Mouse (Mus musculus) intestine, embryonic 15.5 days (tissue): ENCODE data around the gene Nox3. TPM values are rescaled to one million over a fixed set of nuclear protein-coding genes. Genes with fewer than 3 reads are reported as not detected.

Experiments used
- ATAC-seq: fragments of 200-750 bp; cut with Nextera tagmentation; 2 replicates; pipeline ENCODE4 v1.8.0; 2017; ENCODE audit warnings: moderate TSS enrichment, moderate library complexity
- H3K27ac ChIP-seq: fragments of 300-500 bp; sonication (generic); 2 replicates; pipeline ENCODE4 v1.5.1; 2015; ENCODE audit warnings: mild to moderate bottlenecking, inconsistent platforms
- H3K27me3 ChIP-seq: fragments of 300-500 bp; sonication (generic); replicated peaks from 2 replicates; pipeline ENCODE4 v1.6.1; 2015; ENCODE audit warnings: inconsistent platforms
- H3K36me3 ChIP-seq: fragments of 300-500 bp; sonication (generic); 2 replicates; pipeline ENCODE4 v1.6.1; 2015; ENCODE audit warnings: inconsistent platforms
- H3K4me1 ChIP-seq: fragments of 300-500 bp; sonication (generic); replicated peaks from 2 replicates; pipeline ENCODE4 v1.6.1; 2015; ENCODE audit warnings: inconsistent platforms
- H3K4me2 ChIP-seq: fragments of 300-500 bp; sonication (generic); replicated peaks from 2 replicates; pipeline ENCODE4 v1.6.1; 2015; ENCODE audit warnings: mild to moderate bottlenecking, inconsistent platforms
- H3K4me3 ChIP-seq: fragments of 300-500 bp; sonication (generic); replicated peaks from 2 replicates; pipeline ENCODE4 v1.5.1; 2015; ENCODE audit warnings: inconsistent platforms
- H3K9ac ChIP-seq: fragments of 300-500 bp; sonication (generic); 2 replicates; pipeline ENCODE4 v1.6.1; 2015; ENCODE audit warnings: inconsistent platforms
- H3K9me3 ChIP-seq: fragments of 300-500 bp; sonication (generic); 2 replicates; pipeline ENCODE4 v1.6.1; 2016; ENCODE audit warnings: inconsistent platforms
- WGBS: fragments of 180-500 bp; shearing (Covaris S2); methylation state at CpG from one replicate; pipeline ENCODE4 v1.1.7; 2015; 5-methylcytosine and 5-hydroxymethylcytosine counted together
- polyA plus RNA-seq: library from polyadenylated mRNA; unstranded; fragments of >200 nt; fragmentation: Nextera tagmentation; extraction: Ambion mirVana; gene quantifications from 2 replicates; pipeline ENCODE4 v1.2.1, GENCODE M21; 2015

The Nox3 gene
- not detected in 2 replicates for polyA plus RNA-seq

DNA sequence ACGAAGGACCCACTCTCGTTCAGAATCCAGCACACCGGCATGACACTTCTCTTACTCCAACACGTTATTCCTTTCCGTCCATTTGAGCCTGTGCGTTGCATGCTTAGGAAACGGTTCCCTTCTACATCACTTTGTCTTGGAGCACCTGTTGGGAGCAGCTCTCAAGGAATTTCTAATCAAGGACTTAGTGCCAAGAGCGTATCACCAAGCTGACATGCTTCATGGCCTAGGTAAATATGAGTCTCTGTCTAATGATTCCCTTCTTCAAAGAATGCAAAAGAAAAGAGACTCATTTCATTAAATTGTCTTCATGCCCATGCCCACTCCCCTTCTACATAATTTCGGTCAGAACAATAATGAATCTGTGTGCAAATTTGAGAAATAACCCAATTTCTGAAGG, at the start of gene Nox3:
TSS of gene Nox3 (minus strand) at position 101 of the 400 bp plus-strand sequence.
- no peak within 1 kb of the TSS for H3K9ac ChIP-seq
- no peaks in the 10 kb centered on the region for H3K27me3 ChIP-seq
- no peaks in the 10 kb centered on the region for H3K36me3 ChIP-seq
- 96% methylated on average over 9 of the region's 9 CpGs for WGBS
- no peak within 1 kb of the TSS for H3K27ac ChIP-seq
- H3K9me3 ChIP-seq: no peaks in the 10 kb centered on the region
- no peaks in the 10 kb centered on the region for H3K4me1 ChIP-seq
- H3K4me3 ChIP-seq: no peak within 1 kb of the TSS
- H3K4me2 ChIP-seq: no peak within 1 kb of the TSS
- no peak for ATAC-seq

DNA sequence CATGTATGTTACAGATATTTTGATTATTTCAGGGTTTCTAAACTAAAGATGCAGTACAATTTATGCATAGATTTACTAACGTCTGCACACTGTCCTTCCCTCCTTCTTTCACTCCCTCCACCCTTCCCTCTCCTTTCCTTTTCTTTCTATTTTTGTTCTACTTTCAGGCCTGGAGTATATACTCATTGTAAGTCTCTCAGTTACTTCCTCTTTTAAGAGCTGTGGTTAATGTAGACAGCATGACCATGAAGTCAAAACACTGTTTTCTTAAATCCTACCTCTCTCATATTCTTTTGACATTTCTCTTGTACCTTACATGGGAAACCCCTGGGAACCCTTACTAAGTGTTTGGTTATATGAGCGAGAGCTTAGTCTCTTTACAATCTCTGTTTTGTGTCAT, 48.3 kb upstream of the Nox3 start:
- Histone ChIP-seq H3K9ac (no peak overlapping the region), H3K27ac (no peak overlapping the region), H3K27me3 (no peaks in the 10 kb centered on the region), H3K9me3 (no peaks in the 10 kb centered on the region), H3K4me1 (no peaks in the 10 kb centered on the region), H3K36me3 (no peaks in the 10 kb centered on the region), H3K4me2 (no peak overlapping the region), H3K4me3 (no peak overlapping the region)
- 43% methylated on average over 2 of the region's 2 CpGs for WGBS
- ATAC-seq: no peak

DNA sequence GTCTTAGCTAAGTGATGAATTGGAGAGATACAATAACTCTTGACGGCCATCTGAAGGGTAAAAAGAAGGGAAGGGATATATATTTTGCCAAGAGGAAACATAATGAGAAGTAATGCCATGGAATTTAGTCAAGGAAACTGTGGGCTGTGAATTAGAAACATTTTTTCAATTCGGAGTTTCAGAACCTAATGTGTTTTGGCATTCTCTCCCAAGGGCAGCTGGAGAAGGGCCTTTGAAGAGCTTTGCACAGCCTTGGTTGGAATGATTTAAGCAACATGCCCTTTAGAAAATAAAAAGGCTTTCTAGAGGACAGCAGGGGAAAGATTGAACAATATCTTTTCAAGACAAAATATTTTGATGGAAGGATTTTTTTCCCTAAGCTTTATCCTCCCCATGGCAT, 40.9 kb upstream of the Nox3 start:
- Histone ChIP-seq H3K4me3 (no peak overlapping the region), H3K27me3 (no peaks in the 10 kb centered on the region), H3K9ac (no peak overlapping the region), H3K36me3 (no peaks in the 10 kb centered on the region), H3K27ac (no peak overlapping the region), H3K4me1 (no peaks in the 10 kb centered on the region), H3K9me3 (no peaks in the 10 kb centered on the region), H3K4me2 (no peak overlapping the region)
- 70% methylated on average over 2 of the region's 2 CpGs for WGBS
- ATAC-seq: no peak

- Histone ChIP-seq H3K4me1 (no peaks in the 10 kb centered on the region), H3K27me3 (no peaks in the 10 kb centered on the region), H3K4me2 (no peak overlapping the region), H3K9me3 (no peaks in the 10 kb centered on the region), H3K9ac (no peak overlapping the region), H3K27ac (no peak overlapping the region), H3K36me3 (no peaks in the 10 kb centered on the region), H3K4me3 (no peak overlapping the region)
- ATAC-seq: no peak
These were observed 38.2 kb upstream of the Nox3 start for GRCm38 (mm10) chr17:3734286-3734685.

- Histone ChIP-seq H3K4me2 (no peak overlapping the region), H3K4me3 (no peak overlapping the region), H3K36me3 (no peaks in the 10 kb centered on the region), H3K9me3 (no peaks in the 10 kb centered on the region), H3K4me1 (no peaks in the 10 kb centered on the region), H3K27ac (no peak overlapping the region), H3K9ac (no peak overlapping the region), H3K27me3 (no peaks in the 10 kb centered on the region)
- ATAC-seq: no peak
- WGBS: 86% methylated on average over 1 of the region's 1 CpGs
These were observed 9.4 kb upstream of the Nox3 start for GRCm38 (mm10) chr17:3705350-3705930.

DNA sequence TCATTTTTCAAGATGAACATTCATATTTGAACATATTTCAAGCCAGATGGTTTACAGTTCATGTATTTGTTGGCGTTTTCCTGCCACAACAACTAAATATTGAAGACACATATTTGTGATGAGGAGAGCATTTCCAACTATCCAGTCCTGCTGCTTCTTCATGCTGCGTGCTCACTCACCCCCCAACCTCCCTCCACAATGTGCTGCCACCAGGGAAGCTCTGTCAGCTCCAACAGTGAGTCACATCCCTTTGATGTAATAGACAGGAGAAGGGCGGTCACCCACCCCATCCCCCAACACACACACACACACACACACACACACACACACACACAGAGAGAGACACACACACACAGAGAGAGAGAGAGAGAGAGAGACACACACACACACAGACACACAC, 6.3 kb upstream of the Nox3 start:
- H3K27ac ChIP-seq: no peak overlapping the region
- 52% methylated on average over 3 of the region's 3 CpGs for WGBS

DNA sequence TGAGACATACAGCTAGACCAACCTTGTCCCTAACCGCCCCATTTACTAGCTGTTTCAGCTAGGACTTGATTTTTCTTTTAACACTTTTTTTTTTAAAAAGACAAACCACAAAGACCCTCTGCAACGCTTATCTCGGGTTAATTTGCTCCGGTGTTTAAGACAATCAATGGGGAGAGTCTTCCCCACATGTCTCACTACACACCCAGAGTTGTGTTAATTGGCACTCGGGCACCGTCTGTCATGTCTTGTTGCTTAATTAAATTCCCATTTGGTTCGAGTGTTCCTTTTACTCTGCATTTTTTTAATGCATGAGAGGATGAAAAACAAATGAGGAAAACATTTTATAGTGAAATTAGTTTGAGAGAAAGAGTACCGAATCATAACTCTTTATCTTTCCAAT, 3.2 kb downstream of the Nox3 start:
- WGBS: 75% methylated on average over 8 of the region's 8 CpGs
- Histone ChIP-seq H3K4me2 (no peak overlapping the region), H3K36me3 (no peaks in the 10 kb centered on the region), H3K4me1 (no peaks in the 10 kb centered on the region), H3K27me3 (no peaks in the 10 kb centered on the region), H3K4me3 (no peak overlapping the region), H3K9ac (no peak overlapping the region), H3K9me3 (no peaks in the 10 kb centered on the region), H3K27ac (no peak overlapping the region)
- ATAC-seq: no peak

More for the DNA sequence above, 6.3 kb upstream of the Nox3 start:
- H3K27me3 ChIP-seq: no peaks in the 10 kb centered on the region
- ATAC-seq: no peak
- H3K4me2 ChIP-seq: no peak overlapping the region
- no peaks in the 10 kb centered on the region for H3K4me1 ChIP-seq
- H3K9ac ChIP-seq: no peak overlapping the region
- H3K4me3 ChIP-seq: no peak overlapping the region
- no peaks in the 10 kb centered on the region for H3K36me3 ChIP-seq
- no peaks in the 10 kb centered on the region for H3K9me3 ChIP-seq

DNA sequence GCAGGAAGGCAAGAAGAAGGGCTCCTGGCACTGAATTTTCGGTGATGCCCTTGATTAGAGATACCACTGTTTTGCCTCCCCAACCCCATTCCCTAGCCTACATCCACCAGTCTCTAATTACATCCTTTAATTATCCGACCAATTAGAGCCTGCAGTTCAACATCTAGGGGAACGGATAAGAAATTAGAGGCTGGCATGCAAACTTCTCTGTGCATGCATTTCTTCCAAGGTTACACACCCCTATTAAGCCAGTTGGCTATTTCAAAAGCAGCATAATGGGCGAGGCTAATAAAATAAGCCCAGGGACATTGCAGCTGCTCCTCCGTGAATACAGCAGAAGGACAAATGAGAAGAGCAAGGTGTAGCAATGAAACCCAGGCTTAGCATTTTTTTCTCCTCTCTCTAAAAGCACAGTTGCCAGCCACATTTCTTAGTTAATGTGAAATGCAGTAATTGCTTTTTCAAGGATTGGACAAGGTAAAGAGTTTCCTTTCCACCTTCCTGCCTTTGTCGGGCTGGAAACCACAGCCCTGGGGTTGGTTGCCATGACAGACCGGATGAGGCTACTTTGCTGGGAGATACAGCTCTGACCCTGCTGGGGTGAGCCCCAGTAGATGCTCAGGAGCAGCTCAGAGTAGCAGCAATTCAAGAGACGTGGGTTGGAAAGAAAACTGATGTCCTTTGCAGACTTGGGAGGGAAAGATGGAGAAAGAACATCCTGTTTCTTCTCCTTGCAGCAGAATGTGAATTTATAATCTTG, 5.4 kb downstream of the Nox3 start:
- H3K27ac ChIP-seq: no peak overlapping the region
- H3K9me3 ChIP-seq: no peaks in the 10 kb centered on the region
- no peaks in the 10 kb centered on the region for H3K4me1 ChIP-seq
- no peak for ATAC-seq
- H3K36me3 ChIP-seq: no peaks in the 10 kb centered on the region
- no peak overlapping the region for H3K9ac ChIP-seq
- H3K27me3 ChIP-seq: no peaks in the 10 kb centered on the region
- no peak overlapping the region for H3K4me2 ChIP-seq
- 71% methylated on average over 8 of the region's 8 CpGs for WGBS
- no peak overlapping the region for H3K4me3 ChIP-seq

GRCm38 (mm10) chr17:3683662-3684061, 12.4 kb downstream of the Nox3 start:
- Histone ChIP-seq H3K9ac (no peak overlapping the region), H3K4me3 (no peak overlapping the region), H3K9me3 (no peaks in the 10 kb centered on the region), H3K27me3 (no peaks in the 10 kb centered on the region), H3K36me3 (no peaks in the 10 kb centered on the region), H3K4me1 (no peaks in the 10 kb centered on the region), H3K27ac (no peak overlapping the region), H3K4me2 (no peak overlapping the region)
- WGBS: 50% methylated on average over 3 of the region's 3 CpGs
- no peak for ATAC-seq

GRCm38 (mm10) chr17:3669226-3669625, 26.8 kb downstream of the Nox3 start:
- no peak overlapping the region for H3K9ac ChIP-seq
- no peaks in the 10 kb centered on the region for H3K27me3 ChIP-seq
- H3K4me3 ChIP-seq: no peak overlapping the region
- no peaks in the 10 kb centered on the region for H3K4me1 ChIP-seq
- no peaks in the 10 kb centered on the region for H3K36me3 ChIP-seq
- WGBS: 47% methylated on average over 4 of the region's 4 CpGs
- H3K27ac ChIP-seq: no peak overlapping the region
- H3K9me3 ChIP-seq: no peaks in the 10 kb centered on the region
- no peak overlapping the region for H3K4me2 ChIP-seq
- ATAC-seq: no peak

DNA sequence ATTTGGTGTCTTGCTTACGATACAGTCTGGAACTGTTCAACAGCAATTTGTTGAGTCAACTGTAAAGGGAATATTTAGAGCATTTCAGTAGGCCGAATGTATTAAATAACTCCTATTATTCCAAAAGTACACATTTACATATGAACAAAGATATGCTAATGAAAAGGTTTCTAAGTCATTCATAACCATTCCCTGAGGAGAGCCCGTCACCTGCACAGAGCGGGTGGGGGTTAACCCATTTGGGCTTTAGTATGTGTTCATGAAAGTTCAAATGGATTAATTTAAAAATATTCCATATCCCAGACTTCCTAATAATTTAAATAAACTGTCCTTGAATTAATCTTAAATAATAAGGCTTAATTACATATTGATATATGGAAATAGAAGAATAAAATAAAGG, 28.8 kb downstream of the Nox3 start:
- H3K27ac ChIP-seq: no peak overlapping the region
- no peak for ATAC-seq
- no peaks in the 10 kb centered on the region for H3K4me1 ChIP-seq
- no peak overlapping the region for H3K9ac ChIP-seq
- H3K4me2 ChIP-seq: no peak overlapping the region
- WGBS: 93% methylated on average over 4 of the region's 4 CpGs
- no peaks in the 10 kb centered on the region for H3K36me3 ChIP-seq
- no peak overlapping the region for H3K4me3 ChIP-seq
- H3K27me3 ChIP-seq: no peaks in the 10 kb centered on the region
- no peaks in the 10 kb centered on the region for H3K9me3 ChIP-seq

- Histone ChIP-seq H3K27ac (no peak overlapping the region), H3K4me1 (no peaks in the 10 kb centered on the region), H3K36me3 (no peaks in the 10 kb centered on the region), H3K27me3 (no peaks in the 10 kb centered on the region), H3K4me2 (no peak overlapping the region), H3K9me3 (no peaks in the 10 kb centered on the region), H3K9ac (no peak overlapping the region), H3K4me3 (no peak overlapping the region)
- WGBS: 72% methylated on average over 4 of the region's 4 CpGs
- ATAC-seq: no peak
These were observed 30.7 kb downstream of the Nox3 start for GRCm38 (mm10) chr17:3665321-3665720.

- Histone ChIP-seq H3K4me1 (no peaks in the 10 kb centered on the region), H3K9ac (no peak overlapping the region), H3K4me2 (no peak overlapping the region), H3K27ac (no peak overlapping the region), H3K27me3 (no peaks in the 10 kb centered on the region), H3K4me3 (no peak overlapping the region), H3K9me3 (no peaks in the 10 kb centered on the region), H3K36me3 (no peaks in the 10 kb centered on the region)
- ATAC-seq: no peak
- 86% methylated on average over 5 of the region's 5 CpGs for WGBS
These were observed 36.6 kb downstream of the Nox3 start for GRCm38 (mm10) chr17:3659497-3659896.
